Mouse (Mus musculus) liver, postnatal 0 days (tissue): ENCODE measurements at regions not wholly inside any gene's neighbourhood (a gene's known extent, or its start where the extent isn't known, plus 50 kb on each side); places are given as distances from the start of the nearest gene placed in this dataset.

Experiments
- CTCF ChIP-seq: sonication (generic); IDR thresholded peaks from 2 replicates; pipeline ENCODE4 v1.5.1; 2016; ENCODE audit warnings: antibody characterized with exemption, low read depth
- EP300 ChIP-seq: IDR thresholded peaks from 2 replicates; pipeline ENCODE4 v1.6.1; 2016; ENCODE audit warnings: antibody characterized with exemption, low read depth, mild to moderate bottlenecking

- TF ChIP-seq CTCF, result no peak
- no peak for TF ChIP-seq EP300
These were observed 218.6 kb downstream of the Gm11232 start for GRCm38 (mm10) chr4:71539200-71539599.
